Mouse (Mus musculus): ENCODE results near the gene Aldh16a1.

The Aldh16a1 gene

GRCm38 (mm10) chr7:45154096-45154992, at the start of gene Aldh16a1, which contains the start of gene Pih1d1:
TSS of gene Aldh16a1 (minus strand) at chr7:45154584.
TSS of gene Pih1d1 (plus strand) at chr7:45154303.
- DNase-seq (ENCODE audit: low read depth), result peak; percentile 98

- DNase-seq (ENCODE audit: low read depth), result no peak
Observed at GRCm38 (mm10) chr7:45202654-45203053, 48.3 kb upstream of the Aldh16a1 start.

DNA sequence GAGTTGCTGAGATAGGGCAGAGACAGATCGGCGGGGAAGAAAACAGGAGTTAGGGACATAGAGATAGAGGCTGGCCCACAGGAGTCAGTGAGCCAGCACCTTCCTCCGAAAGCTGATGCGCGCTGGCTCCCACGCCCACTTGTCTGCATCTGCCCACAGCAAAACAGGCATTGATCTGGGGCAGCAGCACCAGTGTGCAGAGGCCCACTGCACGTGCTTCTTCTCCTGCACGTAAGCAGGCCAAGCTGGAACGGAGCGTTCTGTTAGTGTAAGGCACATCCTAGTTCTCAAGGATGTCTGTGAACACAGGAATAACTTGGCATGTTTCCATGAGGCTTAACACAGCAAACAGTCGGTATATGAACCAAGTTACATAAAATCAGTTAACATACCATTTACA, 44.6 kb upstream of the Aldh16a1 start:
- DNase-seq (ENCODE audit: low read depth), result no peak

- DNase-seq (ENCODE audit: low read depth), result no peak
Observed at GRCm38 (mm10) chr7:45198435-45198834, 44.1 kb upstream of the Aldh16a1 start.

DNA sequence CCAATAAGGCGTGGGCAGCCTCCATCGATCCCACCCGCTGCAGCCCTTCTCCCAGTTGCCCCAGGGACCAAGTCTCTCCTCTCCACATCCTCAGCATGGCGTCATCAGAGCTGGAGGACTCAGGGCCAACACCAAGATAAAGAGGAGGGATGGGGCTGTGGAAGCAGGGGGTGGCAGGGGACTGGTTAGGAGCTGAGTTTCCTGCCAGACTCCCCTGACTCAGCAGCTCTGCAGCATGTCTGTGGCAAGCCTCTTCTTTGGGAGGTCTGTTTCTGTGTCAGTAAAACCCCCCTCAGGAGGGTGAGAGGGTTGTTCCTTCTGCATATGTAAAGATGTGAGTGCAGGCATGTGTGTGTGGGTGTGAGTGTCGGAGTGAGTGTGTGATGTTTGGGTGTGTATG, 42.6 kb upstream of the Aldh16a1 start:
- DNase-seq (ENCODE audit: low read depth), result no peak

GRCm38 (mm10) chr7:45196176-45196535, 41.8 kb upstream of the Aldh16a1 start:
- no peak for DNase-seq (ENCODE audit: low read depth)

DNA sequence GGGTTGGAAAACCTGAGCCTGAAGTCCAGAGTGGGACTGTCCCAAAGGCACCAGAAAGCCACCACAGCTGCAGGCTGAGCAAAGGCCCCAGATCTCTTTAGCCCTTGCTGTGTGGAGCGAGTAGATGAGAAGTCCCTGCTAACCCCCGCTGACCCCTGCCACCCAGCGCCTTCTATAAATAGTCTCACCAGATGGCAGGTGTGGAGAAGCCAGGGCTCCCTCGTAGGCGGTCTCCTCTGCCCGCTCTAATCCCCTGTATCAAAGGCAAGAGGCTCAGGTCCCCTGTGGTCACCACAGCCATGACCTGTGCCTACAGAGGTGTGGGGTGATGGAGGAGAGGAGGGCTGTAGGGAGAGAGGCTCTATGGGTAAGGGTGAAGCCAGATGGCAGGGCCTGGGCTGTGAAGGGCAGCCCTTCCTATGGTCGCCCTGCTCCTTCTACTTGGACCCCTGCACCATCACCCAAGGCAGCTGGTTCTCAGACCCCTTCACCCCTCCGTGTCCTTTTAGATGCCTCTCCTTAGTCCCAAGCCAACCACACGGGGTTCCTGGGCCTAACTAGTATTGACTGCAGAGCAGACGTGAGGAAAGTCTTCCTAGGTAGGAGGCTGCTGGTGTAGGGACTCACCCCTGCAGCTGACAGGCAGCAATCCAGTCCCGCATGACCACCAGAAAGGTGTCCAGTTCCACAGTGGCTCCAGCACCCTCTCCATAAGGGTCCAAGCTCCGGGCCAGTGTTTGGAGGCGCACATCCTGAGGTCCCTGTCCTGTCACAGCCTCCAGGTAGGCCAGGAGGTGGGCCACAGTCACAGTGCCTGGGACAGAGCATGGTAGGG, 41.2 kb upstream of the Aldh16a1 start:
- DNase-seq (ENCODE audit: low read depth), result no peak

GRCm38 (mm10) chr7:45193871-45194785, 39.7 kb upstream of the Aldh16a1 start:
- DNase-seq (ENCODE audit: low read depth), result no peak

GRCm38 (mm10) chr7:45193406-45193805, 39.0 kb upstream of the Aldh16a1 start:
- DNase-seq (ENCODE audit: low read depth), result no peak

DNA sequence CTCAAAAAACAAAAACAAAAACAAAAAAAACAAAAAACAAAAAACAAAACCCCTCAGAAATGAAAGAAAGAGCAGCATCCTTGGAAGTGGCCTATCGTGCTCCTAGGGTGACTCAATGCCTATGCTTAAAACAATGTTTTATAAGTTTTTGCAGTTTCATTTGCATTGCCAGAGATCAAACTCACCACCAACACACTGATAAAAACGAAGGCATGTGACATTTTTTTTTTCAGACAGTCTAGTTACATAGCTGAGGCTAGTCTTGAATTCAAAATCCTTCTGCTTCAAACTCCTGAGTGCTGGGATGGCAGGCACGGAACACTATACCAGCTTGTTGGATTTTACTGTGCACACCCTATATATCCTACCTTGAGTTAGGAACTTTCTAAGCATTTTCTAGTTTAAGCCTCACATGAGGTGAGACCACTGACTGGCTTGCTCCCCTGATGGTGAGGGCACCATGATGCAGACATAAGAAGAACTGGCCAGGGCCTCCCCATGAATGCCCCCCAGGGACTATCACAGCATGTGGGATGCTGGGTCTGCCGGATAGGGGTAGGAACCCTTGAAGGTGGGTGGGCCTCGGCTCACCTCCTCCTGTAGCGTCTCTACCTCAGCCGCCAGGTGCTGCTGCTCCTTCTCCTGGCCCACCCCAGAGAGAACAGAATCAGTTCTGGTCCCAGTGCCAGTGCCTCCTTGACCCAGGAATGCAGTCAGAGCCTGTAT, 38.4 kb upstream of the Aldh16a1 start:
- DNase-seq (ENCODE audit: low read depth), result no peak

GRCm38 (mm10) chr7:45191803-45192363, 37.5 kb upstream of the Aldh16a1 start:
- no peak for DNase-seq (ENCODE audit: low read depth)

DNA sequence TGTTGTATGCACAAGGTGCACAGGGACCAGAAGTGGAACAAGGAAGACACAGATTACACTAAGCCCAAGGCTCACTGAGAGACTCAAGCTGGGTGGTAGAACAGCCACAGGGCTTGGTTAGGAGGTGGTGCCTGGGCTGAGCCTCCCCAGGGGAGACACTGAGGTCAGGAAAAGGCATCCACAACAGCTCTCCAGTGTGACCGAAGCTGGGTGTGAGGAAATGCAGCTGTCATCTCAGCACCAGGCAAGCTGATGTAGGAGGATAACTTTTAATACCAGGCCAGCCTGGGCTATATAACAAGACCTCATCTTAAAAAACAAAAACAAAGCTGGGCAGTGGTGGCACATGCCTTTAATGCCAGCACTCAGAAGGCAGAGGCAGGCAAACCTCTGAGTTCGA, 36.8 kb upstream of the Aldh16a1 start:
- DNase-seq (ENCODE audit: low read depth), result no peak

DNA sequence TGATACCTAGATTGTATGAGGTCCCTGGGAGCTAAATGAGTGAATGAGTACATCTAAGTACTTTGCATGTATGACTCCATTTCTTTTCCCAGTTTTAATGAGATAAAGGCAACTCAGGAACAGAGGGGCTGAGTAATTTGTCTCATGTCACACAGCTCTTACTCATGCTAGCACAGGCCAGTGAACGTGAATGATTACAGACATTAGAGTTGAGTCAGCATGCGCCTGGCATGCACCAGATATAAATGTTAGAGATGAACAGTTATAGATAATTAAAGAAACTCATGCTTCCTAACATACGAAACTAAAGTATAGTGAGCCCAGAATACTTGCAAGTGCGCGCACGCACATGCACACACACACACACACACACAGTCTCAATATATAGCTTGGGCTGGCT, 35.8 kb upstream of the Aldh16a1 start:
- no peak for DNase-seq (ENCODE audit: low read depth)

DNA sequence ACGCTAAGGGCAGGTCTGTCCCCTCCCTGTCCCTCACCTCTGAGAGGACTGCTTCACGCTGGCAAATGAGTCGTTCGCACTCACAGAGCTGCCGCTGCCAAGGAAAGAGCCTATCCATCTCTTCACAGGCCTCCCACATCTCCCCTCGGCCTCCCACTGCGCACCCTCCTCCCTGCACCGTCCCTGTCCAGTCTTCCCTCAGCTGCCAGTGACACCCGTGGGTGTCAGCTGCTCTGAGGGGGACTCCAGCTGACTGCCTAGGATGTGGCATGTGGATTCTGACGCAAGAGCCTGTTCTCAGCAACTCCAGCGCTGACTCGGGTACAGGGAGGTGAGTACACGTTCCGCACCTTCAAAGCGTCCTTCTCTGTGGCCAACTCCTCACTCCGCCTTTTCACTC, 35.2 kb upstream of the Aldh16a1 start:
- DNase-seq (ENCODE audit: low read depth), result no peak

GRCm38 (mm10) chr7:45185921-45186320, 31.5 kb upstream of the Aldh16a1 start:
- no peak for DNase-seq (ENCODE audit: low read depth)

DNA sequence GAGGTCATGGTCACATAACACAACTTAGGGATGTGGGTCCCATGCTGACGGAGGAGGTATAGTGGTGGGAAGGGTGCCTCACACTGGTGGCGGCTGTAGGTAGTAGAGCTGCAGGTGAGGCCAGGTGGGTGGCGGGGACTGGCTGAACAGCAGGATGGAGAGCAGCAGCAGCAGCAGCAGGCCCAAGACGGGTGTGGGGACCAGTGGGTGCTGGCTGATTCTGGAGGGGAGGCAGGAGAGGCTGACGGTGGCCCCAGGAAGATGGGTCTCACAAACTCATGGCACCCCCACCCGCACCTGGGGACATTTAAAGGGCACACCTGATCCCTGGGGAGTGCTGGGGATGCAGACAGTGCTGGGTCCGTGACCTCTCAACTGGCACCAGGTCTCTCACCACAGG, 29.3 kb upstream of the Aldh16a1 start:
- no peak for DNase-seq (ENCODE audit: low read depth)

DNA sequence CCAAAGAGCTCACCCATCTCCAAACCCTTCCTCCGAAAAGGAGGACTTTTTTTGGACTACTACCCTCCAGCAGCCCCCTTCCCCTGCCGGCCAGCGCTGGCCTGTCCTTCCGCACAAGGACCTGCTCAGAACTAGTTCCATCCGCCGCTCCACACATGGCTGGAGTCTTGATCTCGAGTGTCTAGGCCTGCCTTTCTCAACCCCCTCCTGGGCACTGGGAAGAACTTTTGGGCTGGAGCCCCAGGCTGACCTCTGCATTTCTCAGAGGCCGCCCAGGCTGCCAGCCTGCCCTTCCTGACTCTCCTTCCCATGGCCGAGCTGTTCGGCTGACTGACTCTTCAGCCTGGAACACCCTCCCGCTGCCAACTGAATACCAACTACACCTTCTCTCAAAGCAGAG, 28.2 kb upstream of the Aldh16a1 start:
- no peak for DNase-seq (ENCODE audit: low read depth)

- peak; percentile 84 for DNase-seq (ENCODE audit: low read depth)
Observed at GRCm38 (mm10) chr7:45182199-45182601, 27.8 kb upstream of the Aldh16a1 start.

GRCm38 (mm10) chr7:45181540-45181939, 27.2 kb upstream of the Aldh16a1 start:
- DNase-seq (ENCODE audit: low read depth), result no peak

DNA sequence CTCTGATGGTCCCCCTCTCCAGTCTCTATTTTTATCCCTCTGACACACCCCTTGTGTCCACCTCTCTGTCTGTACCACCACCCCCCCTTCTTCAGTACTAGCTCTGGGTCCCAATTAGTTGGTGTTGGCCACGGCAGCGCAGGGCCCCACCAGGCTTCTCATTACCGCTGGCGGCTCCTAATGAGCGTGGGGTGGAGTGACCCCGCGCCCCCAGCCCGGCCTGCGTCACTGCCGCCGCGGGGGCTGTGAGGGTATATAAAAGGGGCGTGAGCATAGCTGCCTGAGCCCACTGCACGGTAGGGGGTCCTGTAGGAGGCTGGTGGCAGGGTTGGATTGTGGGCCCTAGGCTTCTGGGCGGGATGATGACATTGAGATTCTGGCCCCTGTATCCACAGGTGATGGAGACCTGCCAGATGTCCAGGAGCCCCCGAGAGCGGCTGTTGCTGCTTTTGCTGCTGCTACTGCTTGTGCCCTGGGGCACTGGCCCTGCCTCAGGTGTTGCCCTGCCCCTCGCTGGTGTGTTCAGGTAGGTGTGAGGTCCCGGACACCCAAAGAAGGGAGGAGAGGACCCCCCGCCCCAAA, 26.6 kb upstream of the Aldh16a1 start, which contains the start of gene Pth2:
Gene Pth2 (plus strand): TSS at position 100 of the 582 bp plus-strand sequence.
- no peak for DNase-seq (ENCODE audit: low read depth)
